Mouse (Mus musculus) C2C12 (cell line): ENCODE results near the gene Prrc2b. TPM values are rescaled to one million over a fixed set of nuclear protein-coding genes. Genes with fewer than 3 reads are reported as not detected.
A peak's percentile ranks its signal among the peaks of the same experiment; 100 is the strongest.

Source experiments
- H3K27me3 ChIP-seq: one replicate; pipeline ENCODE4 v1.6.1; 2011; ENCODE audit not compliant: control insufficient read depth, insufficient read depth, insufficient read length
- H3K36me3 ChIP-seq: one replicate; pipeline ENCODE4 v1.6.1; 2011; ENCODE audit not compliant: control insufficient read depth, insufficient read depth
- H3K4me3 ChIP-seq: one replicate; pipeline ENCODE4 v1.5.1; 2011; ENCODE audit warnings: mild to moderate bottlenecking, control low read depth; ENCODE audit not compliant: poor library complexity, insufficient read depth, severe bottlenecking
- H3K79me2 ChIP-seq: one replicate; pipeline ENCODE4 v1.6.1; 2011; ENCODE audit not compliant: control insufficient read depth, insufficient read depth
- H3K79me3 ChIP-seq: one replicate; pipeline ENCODE4 v1.6.1; 2011; ENCODE audit warnings: low read depth, control low read depth
- H3ac ChIP-seq: one replicate; pipeline ENCODE3; 2011; ENCODE audit warnings: low read depth; ENCODE audit not compliant: control insufficient read depth, insufficient read length
- CEBPB ChIP-seq: IDR thresholded peaks from one replicate; pipeline ENCODE4 v1.6.1; 2011; ENCODE audit warnings: low read depth, mild to moderate bottlenecking, control low read depth, moderate library complexity
- CTCF ChIP-seq: IDR thresholded peaks from one replicate; pipeline ENCODE4 v1.5.1; 2011; ENCODE audit not compliant: control insufficient read depth, insufficient read depth, insufficient read length
- FOSL1 ChIP-seq: IDR thresholded peaks from one replicate; pipeline ENCODE4 v1.8.0; 2011; ENCODE audit warnings: mild to moderate bottlenecking, low read length; ENCODE audit not compliant: poor library complexity, insufficient read depth, severe bottlenecking
- MAX ChIP-seq: IDR thresholded peaks from one replicate; pipeline ENCODE4 v1.6.1; 2011; ENCODE audit warnings: mild to moderate bottlenecking, control low read depth
- MYOD1 ChIP-seq: IDR thresholded peaks from one replicate; pipeline ENCODE4 v1.6.1; 2011; ENCODE audit warnings: low read depth; ENCODE audit not compliant: control insufficient read depth, insufficient read length
- MYOG ChIP-seq: IDR thresholded peaks from one replicate; pipeline ENCODE4 v1.6.1; 2011; ENCODE audit not compliant: control insufficient read depth, insufficient read length; ENCODE audit errors: extremely low read depth
- USF1 ChIP-seq: IDR thresholded peaks from one replicate; pipeline ENCODE4 v1.6.1; 2011; ENCODE audit warnings: low read depth, mild to moderate bottlenecking, control low read depth, moderate library complexity
- polyA plus RNA-seq: library from polyadenylated mRNA; unstranded; fragments of >200 nt; fragmentation: generic; extraction: Trizol; gene quantifications from one replicate; pipeline ENCODE4 v1.2.1, GENCODE M21; 2012; ENCODE audit warnings: missing spikeins

Prrc2b gene
- polyA plus RNA-seq, 1 experiment: 45.0 TPM

DNA sequence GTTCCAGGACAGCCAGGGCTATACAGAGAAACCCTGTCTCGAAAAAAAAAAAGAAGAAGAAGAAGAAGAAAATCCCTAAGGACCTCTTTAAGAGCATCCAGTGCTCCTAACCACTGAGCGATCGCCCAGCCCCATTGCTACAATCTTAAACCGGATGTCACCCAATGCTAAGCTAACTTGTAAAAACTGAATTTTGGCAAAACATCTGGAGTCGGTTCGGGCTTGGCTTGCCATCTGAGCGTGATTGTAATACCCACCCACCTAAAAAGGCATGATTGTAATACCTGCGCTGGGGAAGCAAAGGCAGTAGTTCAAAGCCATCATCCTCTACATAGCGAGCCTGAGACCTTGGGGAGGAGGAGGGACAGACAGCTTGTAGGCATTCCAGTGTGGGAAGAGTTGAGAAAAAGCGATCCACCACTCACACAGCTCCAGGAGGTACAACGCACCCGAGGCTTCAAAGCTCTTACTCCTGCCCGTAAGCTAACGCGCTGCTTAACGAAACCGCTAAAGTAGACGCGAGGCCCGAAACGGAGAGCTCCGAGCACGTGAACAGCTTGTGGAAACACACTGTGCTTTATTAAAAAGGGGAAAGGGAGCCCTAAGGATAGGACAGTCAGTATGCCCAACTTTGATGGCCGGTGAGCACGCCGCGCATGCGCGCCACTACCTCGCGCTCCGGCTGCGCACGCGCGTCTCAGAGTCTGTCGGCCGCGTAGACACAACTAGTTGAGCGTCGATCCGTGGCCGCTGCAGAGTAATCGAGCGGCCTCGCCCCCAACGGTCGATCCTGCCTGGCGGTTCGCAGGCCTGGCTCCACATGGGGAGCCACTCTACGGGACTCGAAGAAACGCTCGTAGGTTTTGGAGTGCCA is 85.2 kb downstream of the Prrc2b start, which contains the start of gene Pomt1:
Pomt1 (plus strand) TSS at position 705 of the 874 bp plus-strand sequence.
- H3K27me3 ChIP-seq: no peaks in the 10 kb centered on the region
- TF ChIP-seq MAX (peak; percentile 86), MYOD1 (no peak)
- peak within 1 kb of the TSS; percentile 90 for H3ac ChIP-seq
- peaks cover 14% of the 10 kb centered on the region for H3K79me2 ChIP-seq
- H3K4me3 ChIP-seq: peak within 1 kb of the TSS; percentile 80
- H3K36me3 ChIP-seq: peaks cover 36% of the 10 kb centered on the region
- H3K79me3 ChIP-seq: no peaks in the 10 kb centered on the region

DNA sequence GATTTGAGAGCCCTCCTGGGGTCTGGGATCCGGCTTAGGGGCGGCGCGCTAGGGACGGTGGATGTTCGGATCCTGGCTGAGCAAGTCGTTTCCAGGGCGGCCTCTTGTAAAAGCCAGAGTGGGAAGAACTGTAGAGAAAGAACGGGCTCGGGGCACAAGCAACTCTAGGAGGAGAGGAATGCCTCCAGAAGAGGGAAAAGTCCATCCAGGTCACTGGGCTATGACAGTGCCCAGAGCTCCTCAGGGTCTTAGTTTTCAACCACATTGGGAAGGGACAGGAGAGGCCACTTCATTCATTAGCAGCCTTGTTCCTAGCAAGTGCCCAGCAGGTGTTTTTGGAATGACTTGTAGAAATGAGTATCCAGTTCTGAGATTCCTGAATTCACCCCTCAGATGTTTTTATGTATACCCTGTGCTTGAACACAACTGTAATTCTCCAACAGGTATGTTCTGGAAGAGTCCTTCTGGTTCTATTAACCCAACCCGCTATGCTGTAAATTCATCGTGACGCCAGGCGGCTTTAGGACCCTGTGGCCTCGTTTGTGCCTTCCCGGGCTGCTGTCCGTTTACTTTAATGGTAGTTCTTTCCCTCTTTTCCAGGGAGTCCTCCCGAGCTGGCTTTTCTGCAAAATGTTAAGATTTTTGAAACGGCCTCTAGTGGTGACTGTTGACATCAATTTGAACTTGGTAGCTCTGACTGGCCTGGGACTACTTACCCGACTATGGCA is 86.0 kb downstream of the Prrc2b start:
- H3K36me3 ChIP-seq: peaks cover 28% of the 10 kb centered on the region
- H3ac ChIP-seq: peak overlapping the region; percentile 80
- H3K27me3 ChIP-seq: no peaks in the 10 kb centered on the region
- H3K79me3 ChIP-seq: no peaks in the 10 kb centered on the region
- peak overlapping the region; percentile 80 for H3K4me3 ChIP-seq
- no peak for TF ChIP-seq USF1
- peaks cover 14% of the 10 kb centered on the region for H3K79me2 ChIP-seq

DNA sequence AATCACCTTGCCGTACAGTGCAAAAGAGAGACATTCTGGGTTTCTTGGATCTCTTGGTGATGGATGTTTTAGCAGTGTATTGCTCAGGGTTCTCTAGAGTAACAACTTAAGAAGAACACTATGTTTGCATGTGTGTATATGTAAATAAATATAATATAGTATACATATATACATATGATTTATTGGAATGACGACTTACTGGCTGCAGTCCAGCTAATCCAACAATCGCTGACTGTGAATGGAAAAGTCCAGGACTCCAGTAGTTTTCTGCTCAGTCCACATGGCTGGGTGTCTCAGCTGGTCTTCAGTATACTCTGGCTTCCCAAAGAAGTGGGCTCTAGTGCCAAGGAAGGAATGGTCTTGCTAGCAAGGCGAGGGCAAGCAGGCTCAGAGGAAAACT is 86.7 kb downstream of the Prrc2b start:
- peak overlapping the region; percentile 80 for H3K4me3 ChIP-seq
- H3K27me3 ChIP-seq: no peaks in the 10 kb centered on the region
- H3K79me3 ChIP-seq: no peaks in the 10 kb centered on the region
- peaks cover 21% of the 10 kb centered on the region for H3K36me3 ChIP-seq
- H3ac ChIP-seq: peak overlapping the region; percentile 80
- H3K79me2 ChIP-seq: peaks cover 14% of the 10 kb centered on the region
- TF ChIP-seq FOSL1 (no peak), MYOG (no peak), USF1 (no peak), CEBPB (no peak), CTCF (no peak), MAX (no peak), MYOD1 (no peak)

DNA sequence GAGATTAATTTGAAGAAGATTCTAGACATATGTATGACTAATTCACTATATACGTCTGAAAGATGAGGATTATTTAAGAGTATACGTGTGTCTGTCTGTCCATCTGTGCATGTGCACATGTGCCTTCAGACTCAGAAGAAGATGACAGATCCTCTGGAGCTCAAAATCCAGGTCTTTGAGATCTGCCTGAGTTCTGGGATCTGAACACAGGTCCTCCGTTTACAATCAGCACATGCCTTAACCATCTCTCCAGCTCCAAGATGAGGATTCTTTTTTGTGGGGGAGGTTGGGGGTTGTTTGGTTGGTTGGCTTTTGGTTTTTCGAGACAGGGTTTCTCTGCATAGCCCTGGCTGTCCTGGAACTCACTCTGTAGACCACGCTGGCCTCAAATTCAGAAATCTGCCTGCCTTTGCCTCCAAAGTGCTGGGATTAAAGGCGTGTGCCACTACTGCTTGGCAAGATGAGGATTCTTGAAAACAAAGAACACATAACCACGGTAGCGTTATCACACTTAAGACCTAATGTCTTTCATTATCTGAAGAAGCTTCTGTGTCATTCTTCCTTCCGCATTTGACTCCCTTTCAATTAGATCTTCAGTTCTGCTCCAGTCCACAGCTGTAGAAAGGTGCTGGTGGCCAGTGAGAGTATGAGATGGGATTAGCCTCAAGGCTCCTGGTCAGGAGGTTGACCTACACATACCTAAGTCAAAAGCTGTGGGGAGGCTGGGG is 88.0 kb downstream of the Prrc2b start:
- Histone ChIP-seq H3K36me3 (peaks cover 14% of the 10 kb centered on the region), H3K79me2 (peaks cover 14% of the 10 kb centered on the region), H3K4me3 (no peak overlapping the region), H3K79me3 (no peaks in the 10 kb centered on the region), H3K27me3 (no peaks in the 10 kb centered on the region), H3ac (no peak overlapping the region)
- TF ChIP-seq CEBPB: no peak
- TF ChIP-seq FOSL1: no peak
- TF ChIP-seq CTCF: no peak
- TF ChIP-seq MYOD1: no peak
- no peak for TF ChIP-seq MYOG
- no peak for TF ChIP-seq MAX
- no peak for TF ChIP-seq USF1

DNA sequence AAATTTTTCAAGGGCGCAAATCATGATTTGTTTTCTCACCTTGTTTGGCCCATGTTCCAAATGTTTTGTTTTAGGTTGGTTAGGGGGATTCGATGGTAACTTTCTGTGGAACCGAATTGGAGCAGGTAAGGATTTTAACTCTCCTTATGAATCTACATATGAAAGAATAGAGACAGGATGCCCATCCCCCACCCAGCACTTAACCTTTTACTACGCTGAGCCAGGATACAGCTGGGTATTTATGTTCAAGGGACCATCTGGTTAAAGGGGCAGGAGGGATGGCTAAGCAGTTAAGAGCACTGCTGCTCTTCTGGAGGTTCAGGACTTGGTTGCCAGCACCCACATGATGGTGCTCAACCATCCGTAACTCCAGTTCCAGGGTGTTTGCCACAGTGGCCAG is 89.7 kb downstream of the Prrc2b start:
- TF ChIP-seq CTCF (no peak), FOSL1 (no peak), CEBPB (no peak), MAX (no peak), USF1 (no peak), MYOD1 (no peak), MYOG (no peak)
- no peaks in the 10 kb centered on the region for H3K79me3 ChIP-seq
- peaks cover 19% of the 10 kb centered on the region for H3K36me3 ChIP-seq
- H3K79me2 ChIP-seq: peaks cover 3% of the 10 kb centered on the region
- H3K4me3 ChIP-seq: no peak overlapping the region
- no peak overlapping the region for H3ac ChIP-seq
- no peaks in the 10 kb centered on the region for H3K27me3 ChIP-seq

DNA sequence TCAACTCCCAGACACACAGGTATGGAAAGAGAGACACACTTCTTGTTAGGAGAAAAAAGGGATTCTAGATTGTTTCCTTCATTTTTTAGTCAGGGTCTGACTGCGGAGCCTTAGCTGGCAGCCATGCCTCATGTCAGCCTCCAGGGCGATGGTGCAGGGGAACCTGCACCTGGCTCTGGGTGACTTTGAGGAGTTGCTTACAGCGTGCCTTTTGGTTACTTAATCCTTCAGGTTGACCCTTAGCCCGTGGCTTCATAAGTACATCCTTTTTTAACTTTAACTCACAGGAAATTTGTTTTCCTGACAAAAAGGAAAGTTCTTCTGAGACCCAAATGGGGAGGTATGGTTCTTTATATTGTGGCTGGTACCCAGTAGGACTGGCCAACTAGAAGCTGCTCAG is 92.1 kb downstream of the Prrc2b start:
- Histone ChIP-seq H3K79me3 (no peaks in the 10 kb centered on the region), H3ac (no peak overlapping the region), H3K79me2 (no peaks in the 10 kb centered on the region), H3K4me3 (no peak overlapping the region), H3K36me3 (peaks cover 32% of the 10 kb centered on the region), H3K27me3 (no peaks in the 10 kb centered on the region)
- no peak for TF ChIP-seq MYOG
- no peak for TF ChIP-seq FOSL1
- no peak for TF ChIP-seq CEBPB
- no peak for TF ChIP-seq MYOD1
- no peak for TF ChIP-seq MAX
- no peak for TF ChIP-seq CTCF
- TF ChIP-seq USF1: no peak
